Mouse (Mus musculus) thymus, adult 2 months (tissue): ENCODE results near the gene Cep57l1. TPM values are rescaled to one million over a fixed set of nuclear protein-coding genes. Genes with fewer than 3 reads are reported as not detected.

Experiments used
- DNase-seq: peaks from one replicate; pipeline ENCODE4 v3.0.0; 2021
- H3K27ac ChIP-seq: fragments of 200-500 bp; 2 replicates; pipeline ENCODE4 v1.5.1; 2012; ENCODE audit warnings: low read length, control low read depth; ENCODE audit not compliant: control insufficient read depth, insufficient read depth
- H3K27me3 ChIP-seq: fragments of 200-500 bp; 2 replicates; pipeline ENCODE4 v1.6.1; 2012; ENCODE audit warnings: mild to moderate bottlenecking, low read length, moderate library complexity, mixed read lengths; ENCODE audit not compliant: control insufficient read depth, insufficient read depth
- H3K36me3 ChIP-seq: fragments of 200-500 bp; 2 replicates; pipeline ENCODE4 v1.6.1; 2012; ENCODE audit warnings: mild to moderate bottlenecking, low read length, moderate library complexity; ENCODE audit not compliant: control insufficient read depth, insufficient read depth
- H3K4me1 ChIP-seq: fragments of 200-500 bp; replicated peaks from 2 replicates; pipeline ENCODE4 v1.6.1; 2012; ENCODE audit warnings: low read length; ENCODE audit not compliant: control insufficient read depth, insufficient read depth
- H3K4me3 ChIP-seq: fragments of 200-500 bp; 2 replicates; pipeline ENCODE4 v1.5.1; 2012; ENCODE audit warnings: mild to moderate bottlenecking, low read length, control low read depth, moderate library complexity; ENCODE audit not compliant: control insufficient read depth, insufficient read depth
- CTCF ChIP-seq: fragments of 200-500 bp; IDR thresholded peaks from 2 replicates; pipeline ENCODE4 v1.5.1; 2012; ENCODE audit warnings: mild to moderate bottlenecking, control low read depth, low read length, moderate library complexity, borderline replicate concordance; ENCODE audit not compliant: control insufficient read depth, poor library complexity, insufficient read depth; ENCODE audit errors: extremely low read depth
- POLR2A ChIP-seq: fragments of 200-500 bp; IDR thresholded peaks from 2 replicates; pipeline ENCODE4 v1.6.1; 2012; ENCODE audit warnings: mild to moderate bottlenecking, low read length, control low read depth, moderate library complexity; ENCODE audit not compliant: control insufficient read depth, poor library complexity, insufficient read depth; ENCODE audit errors: extremely low read depth
- WGBS: fragments of 180-500 bp; shearing (Covaris S2); methylation state at CpG from one replicate; pipeline ENCODE4 v1.1.7; 2018; 5-methylcytosine and 5-hydroxymethylcytosine counted together
- polyA plus RNA-seq: library from polyadenylated mRNA; depleted of rRNA; stranded (reverse); fragments of >200 nt; gene quantifications from 2 replicates; pipeline ENCODE4 v1.2.3, GENCODE M21; 2012

Gene Cep57l1
- polyA plus RNA-seq, 1 experiment = 6.5 TPM

DNA sequence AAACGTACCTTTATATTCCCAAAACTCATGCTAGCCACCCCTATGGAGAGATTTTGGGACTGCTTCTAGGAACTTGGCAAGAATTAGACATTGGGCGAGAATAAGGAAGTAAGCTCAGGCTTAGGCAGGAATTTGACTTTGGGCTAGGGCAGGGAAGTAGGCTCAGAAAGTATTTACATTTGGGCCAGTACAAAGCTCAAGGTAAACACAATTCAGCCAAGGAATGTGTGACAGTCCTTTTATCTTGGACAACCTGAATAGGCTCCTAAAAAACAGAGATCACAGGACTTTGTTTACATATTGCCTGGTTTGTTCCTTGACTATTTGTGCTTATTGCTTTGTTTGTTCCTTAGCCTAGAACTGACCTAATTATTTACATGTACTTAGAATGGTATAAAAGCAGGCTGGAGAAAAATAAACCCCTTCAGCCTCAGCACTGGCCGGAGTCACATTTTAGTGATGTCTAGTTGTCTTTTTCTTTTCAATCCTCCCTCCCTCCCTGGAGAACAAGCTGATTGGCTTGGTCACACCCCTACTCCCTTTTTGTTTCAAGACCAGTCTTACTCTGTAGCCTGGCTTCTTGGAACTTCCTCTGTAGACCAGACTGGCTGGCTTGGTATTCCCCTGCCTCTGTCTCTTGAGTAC lies 45.8 kb downstream of the Cep57l1 start:
- Histone ChIP-seq H3K4me1 (no peaks in the 10 kb centered on the region), H3K27me3 (no peaks in the 10 kb centered on the region)
- DNase-seq = no peak

GRCm38 (mm10) chr10:41760866-41761265 lies 48.8 kb downstream of the Cep57l1 start:
- H3K27me3 ChIP-seq = no peaks in the 10 kb centered on the region
- no peaks in the 10 kb centered on the region for H3K4me1 ChIP-seq
- H3K36me3 ChIP-seq = no peaks in the 10 kb centered on the region
- H3K4me3 ChIP-seq = no peak overlapping the region
- H3K27ac ChIP-seq = no peak overlapping the region
- TF ChIP-seq POLR2A (no peak), CTCF (no peak)
- WGBS = 90% methylated on average over 3 of the region's 3 CpGs
- no peak for DNase-seq

More for the DNA sequence above, 45.8 kb downstream of the Cep57l1 start:
- H3K36me3 ChIP-seq = no peaks in the 10 kb centered on the region
- WGBS = 93% methylated on average over 3 of the region's 3 CpGs
- no peak overlapping the region for H3K27ac ChIP-seq
- no peak overlapping the region for H3K4me3 ChIP-seq
- TF ChIP-seq CTCF (no peak), POLR2A (no peak)

DNA sequence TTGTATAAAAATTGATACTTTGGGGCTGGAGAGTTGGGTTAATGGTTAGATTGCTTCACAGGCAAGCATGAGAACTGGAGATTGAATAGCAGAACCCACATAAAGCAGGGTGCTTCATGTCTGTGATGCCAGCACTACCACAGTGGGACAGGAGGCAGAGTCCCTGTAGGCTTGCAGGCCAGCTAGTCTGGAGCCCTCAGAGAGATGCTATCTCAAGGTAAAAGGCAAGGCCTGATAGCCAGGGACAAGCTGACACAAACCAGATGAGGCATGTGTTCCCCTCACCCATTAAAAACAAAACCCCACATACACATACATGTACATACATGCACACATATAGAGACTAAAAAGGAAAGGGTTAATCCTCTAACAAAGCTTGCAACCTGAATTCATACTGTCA lies 51.6 kb downstream of the Cep57l1 start:
- H3K4me3 ChIP-seq = no peak overlapping the region
- no peak overlapping the region for H3K27ac ChIP-seq
- TF ChIP-seq POLR2A = no peak
- TF ChIP-seq CTCF = no peak
- H3K4me1 ChIP-seq = no peaks in the 10 kb centered on the region
- H3K36me3 ChIP-seq = no peaks in the 10 kb centered on the region
- DNase-seq = no peak
- H3K27me3 ChIP-seq = no peaks in the 10 kb centered on the region

- no peaks in the 10 kb centered on the region for H3K36me3 ChIP-seq
- peaks cover 3% of the 10 kb centered on the region for H3K4me1 ChIP-seq
- 98% methylated on average over 5 of the region's 5 CpGs for WGBS
- H3K27me3 ChIP-seq = no peaks in the 10 kb centered on the region
- DNase-seq = no peak
- no peak overlapping the region for H3K4me3 ChIP-seq
- TF ChIP-seq POLR2A = no peak
- no peak overlapping the region for H3K27ac ChIP-seq
Measured at GRCm38 (mm10) chr10:41757226-41757625, 52.4 kb downstream of the Cep57l1 start.

GRCm38 (mm10) chr10:41751867-41752480 lies 57.7 kb downstream of the Cep57l1 start:
- 12% methylated on average over 14 of the region's 14 CpGs for WGBS
- DNase-seq = peak; percentile 38
- no peak for TF ChIP-seq CTCF
- TF ChIP-seq POLR2A = no peak; the same call in 1 of the 2 replicates

DNA sequence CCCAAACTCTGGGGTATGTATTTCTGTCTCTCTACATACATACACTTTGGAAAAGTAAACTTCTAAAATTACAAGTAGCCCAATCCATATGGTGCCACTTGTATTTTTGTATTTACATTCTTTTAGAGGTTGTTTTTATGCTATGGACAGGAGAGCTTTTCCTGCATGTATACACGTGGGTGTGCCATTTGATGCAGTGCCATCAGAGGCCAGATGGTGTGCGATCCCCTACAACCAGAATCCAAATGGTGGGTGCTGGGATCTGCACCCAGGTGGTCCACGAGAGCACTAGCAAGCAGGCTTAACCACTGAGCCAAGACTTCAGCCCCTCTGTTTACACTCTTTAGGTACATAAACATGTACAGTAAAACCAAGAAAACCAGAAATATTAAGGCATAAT lies 60.4 kb downstream of the Cep57l1 start:
- H3K36me3 ChIP-seq = peaks cover 11% of the 10 kb centered on the region
- WGBS = 92% methylated on average over 3 of the region's 3 CpGs
- no peak for DNase-seq
- H3K4me1 ChIP-seq = peaks cover 14% of the 10 kb centered on the region
- no peak overlapping the region for H3K4me3 ChIP-seq
- no peak for TF ChIP-seq POLR2A
- TF ChIP-seq CTCF = no peak
- no peaks in the 10 kb centered on the region for H3K27me3 ChIP-seq
- H3K27ac ChIP-seq = no peak overlapping the region

More at GRCm38 (mm10) chr10:41751867-41752480, 57.7 kb downstream of the Cep57l1 start:
- H3K27ac ChIP-seq = peak overlapping the region; percentile 37
- H3K36me3 ChIP-seq = no peaks in the 10 kb centered on the region
- H3K4me3 ChIP-seq = peak overlapping the region; percentile 58
- H3K27me3 ChIP-seq = no peaks in the 10 kb centered on the region
- peaks cover 14% of the 10 kb centered on the region for H3K4me1 ChIP-seq
